In genomic region chr10:127208921-127209320, GRCm38 (mm10) we compare ENCODE assay signal across 23 mouse cellular contexts. TPM values are rescaled to one million over a fixed set of nuclear protein-coding genes. Genes with fewer than 3 reads are reported as not detected.
DNase-seq lines count a peak whose midpoint lies in the region; ATAC-seq and TF ChIP-seq lines count a peak whose summit lies in the region.
"Had no signal": no experiment of that assay in that cellular context is flagged by ENCODE, and none has a peak within 500 bp of the region (broad histone marks: within the 10 kb centered on the region; RNA-seq: fewer than 3 reads in every experiment).

No protein-coding gene starts in this region.

- H3K27ac ChIP-seq in layer of hippocampus, adult 2 months = peak overlapping the region; percentile 84
- H3K27ac ChIP-seq in intestine, embryonic 16.5 days (ENCODE audit: low read length) = no peak overlapping the region
- H3K27ac ChIP-seq: intestine, embryonic 15.5 days; lung, embryonic 15.5 days; neural tube, embryonic 12.5 days had no signal

- no peak overlapping the region for H3K9ac ChIP-seq in intestine, embryonic 16.5 days (ENCODE audit: low read depth, low read length)
- H3K9ac ChIP-seq: intestine, embryonic 15.5 days; lung, embryonic 15.5 days; neural tube, embryonic 12.5 days had no signal

- no peak for TF ChIP-seq CTCF in layer of hippocampus, adult 2 months (conservative IDR thresholded peaks at IDR 0.05)

- H3K4me3 ChIP-seq in layer of hippocampus, adult 2 months = peak overlapping the region; percentile 99
- no peak overlapping the region for H3K4me3 ChIP-seq in intestine, embryonic 16.5 days (ENCODE audit: low read length)
- H3K4me3 ChIP-seq: intestine, embryonic 15.5 days; lung, embryonic 15.5 days; megakaryocyte, embryonic 14.5 days; neural tube, embryonic 12.5 days had no signal

- no peaks in the 10 kb centered on the region for H3K9me3 ChIP-seq in intestine, embryonic 16.5 days (ENCODE audit: control insufficient read depth, low read length)
- H3K9me3 ChIP-seq: intestine, embryonic 15.5 days; lung, embryonic 15.5 days; megakaryocyte, embryonic 14.5 days; neural tube, embryonic 12.5 days had no signal

- no peak overlapping the region for H3K4me2 ChIP-seq in intestine, embryonic 16.5 days (ENCODE audit: low read depth, low read length)
- H3K4me2 ChIP-seq: intestine, embryonic 15.5 days; lung, embryonic 15.5 days; neural tube, embryonic 12.5 days had no signal

- peak; percentile 25; the same call in 1 of the 2 replicates for ATAC-seq in frontal cortex, adult (ENCODE audit: low TSS enrichment)
- no peak for ATAC-seq in intestine, embryonic 16.5 days
- ATAC-seq: forebrain, embryonic 16.5 days; hindbrain, embryonic 16.5 days; intestine, embryonic 15.5 days had no signal

- H3K4me1 ChIP-seq in intestine, embryonic 16.5 days (ENCODE audit: control insufficient read depth, insufficient read depth, low read length) = peaks cover 9% of the 10 kb centered on the region; the same call in 1 of the 2 replicates

- no peak for DNase-seq in frontal cortex, postnatal 10 days (ENCODE audit: low spot score in 2 of 2)
- DNase-seq in layer of hippocampus, adult 2 months (ENCODE audit: low spot score in 2 of 2) = no peak
- DNase-seq in layer of hippocampus, postnatal 36 days = no peak
- DNase-seq in right cerebral cortex, adult 18-20 months = peak; percentile 81
- no peak for DNase-seq in right cerebral cortex, adult 2 months (ENCODE audit: low spot score in 2 of 2)
- no peak for DNase-seq in spleen, postnatal 4 days (ENCODE audit: low spot score in 2 of 2)
- DNase-seq: adrenal gland, postnatal 14 days; cerebellum, postnatal 36 days; gastrocnemius, postnatal 36 days; heart, postnatal 14 days; kidney, postnatal 25 days; lung, postnatal 36 days; midbrain, embryonic 14.5 days; right cerebral cortex, postnatal 14 days; thymus, postnatal 14 days had no signal

- WGBS in intestine, embryonic 16.5 days = 84% methylated on average over 4 of the region's 4 CpGs

- no peaks in the 10 kb centered on the region for H3K27me3 ChIP-seq in intestine, embryonic 16.5 days (replicated peaks; ENCODE audit: control insufficient read depth, insufficient read depth, low read length)
- H3K27me3 ChIP-seq: intestine, embryonic 15.5 days; lung, embryonic 15.5 days; megakaryocyte, embryonic 14.5 days; neural tube, embryonic 12.5 days had no signal

- peaks cover 10% of the 10 kb centered on the region; the same call in 1 of the 2 replicates for H3K36me3 ChIP-seq in intestine, embryonic 16.5 days (ENCODE audit: control insufficient read depth, insufficient read depth, low read length)

RNA-seq across cellular contexts. Expression of gene Pip4k2c, which starts 2.5 kb away (rescaled TPM):
- 10 to 100 TPM; 98.0 to 98.6 TPM for total RNA-seq in layer of hippocampus, adult 2 months (2021)
- total RNA-seq in layer of hippocampus, postnatal 36 days (2021) = 10 to 100 TPM; 91.1 to 95.7 TPM
- polyA plus RNA-seq in intestine, embryonic 16.5 days (2015; fragmentation: Nextera tagmentation; extraction: Ambion mirVana) = 40.3 and 44.5 TPM in 2 replicates

RNA-seq across cellular contexts. Expression of gene Dtx3, which starts 13.4 kb away (rescaled TPM):
- 100 to 1,000 TPM; 227 to 255 TPM for total RNA-seq in layer of hippocampus, adult 2 months (2021)
- 100 to 1,000 TPM; 238 TPM for total RNA-seq in layer of hippocampus, postnatal 36 days (2021)
- polyA plus RNA-seq in intestine, embryonic 16.5 days (2015; fragmentation: Nextera tagmentation; extraction: Ambion mirVana) = 54.4 and 56.9 TPM in 2 replicates

RNA-seq across cellular contexts. Expression of gene Arhgef25, which starts 19.0 kb away (rescaled TPM):
- 100 to 1,000 TPM; 395 to 408 TPM for total RNA-seq in layer of hippocampus, adult 2 months (2021)
- total RNA-seq in layer of hippocampus, postnatal 36 days (2021) = 100 to 1,000 TPM; 359 to 363 TPM
- polyA plus RNA-seq in intestine, embryonic 16.5 days (2015; fragmentation: Nextera tagmentation; extraction: Ambion mirVana) = 44.7 and 46.3 TPM in 2 replicates

RNA-seq across cellular contexts. Expression of gene Slc26a10, which starts 28.5 kb away (rescaled TPM):
- total RNA-seq in layer of hippocampus, adult 2 months (2021) = 10 to 100 TPM; 21.9 to 25.4 TPM
- 10 to 100 TPM; 15.6 to 27.2 TPM for total RNA-seq in layer of hippocampus, postnatal 36 days (2021)
- 1.0 and 1.1 TPM in 2 replicates for polyA plus RNA-seq in intestine, embryonic 16.5 days (2015; fragmentation: Nextera tagmentation; extraction: Ambion mirVana)

RNA-seq across cellular contexts. Expression of gene B4galnt1, which starts 43.9 kb away (rescaled TPM):
- total RNA-seq in layer of hippocampus, adult 2 months (2021) = 100 to 1,000 TPM; 116 to 123 TPM
- 100 to 1,000 TPM; 115 to 123 TPM for total RNA-seq in layer of hippocampus, postnatal 36 days (2021)
- 65.6 and 66.7 TPM in 2 replicates for polyA plus RNA-seq in intestine, embryonic 16.5 days (2015; fragmentation: Nextera tagmentation; extraction: Ambion mirVana)
